Mouse (Mus musculus): ENCODE results near the gene Myo6. TPM values are rescaled to one million over a fixed set of nuclear protein-coding genes. Genes with fewer than 3 reads are reported as not detected.

The Myo6 gene
- total and polyA plus RNA-seq, 3 experiments = 1.2 to 1.6 TPM; not detected in 1

- Histone ChIP-seq H3K9ac (ENCODE audit: control insufficient read depth, low read depth, low read length, poor library complexity, severe bottlenecking) (no peak overlapping the region), H3K9me3 (replicated peaks; ENCODE audit: insufficient read depth, low read length) (no peaks in the 10 kb centered on the region), H3K79me2 (ENCODE audit: control insufficient read depth, insufficient read depth, low read length, poor library complexity) (no peaks in the 10 kb centered on the region), H3K4me1 (ENCODE audit: control insufficient read depth in 1 of 2, insufficient read depth in 2 of 2, low read length in 2 of 2) (no peaks in the 10 kb centered on the region), H3K4me3 (ENCODE audit: control insufficient read depth in 1 of 2, insufficient read depth in 1 of 2, low read depth in 2 of 2, low read length in 2 of 2) (no peak overlapping the region), H3K27ac (ENCODE audit: control insufficient read depth, low read depth, low read length) (no peak overlapping the region), H3K27me3 (ENCODE audit: control insufficient read depth in 1 of 2, insufficient read depth in 2 of 2, low read length in 2 of 2) (no peaks in the 10 kb centered on the region), H3K36me3 (ENCODE audit: control insufficient read depth in 1 of 2, insufficient read depth in 2 of 2, low read length in 2 of 2) (no peaks in the 10 kb centered on the region)
- no peak for DNase-seq (ENCODE audit: low read depth, low spot score)
- no peak for TF ChIP-seq KAT2A (conservative IDR thresholded peaks at IDR 0.05; ENCODE audit: low read depth, low read length)
- TF ChIP-seq USF1 (IDR thresholded peaks at IDR 0.05; ENCODE audit: low read depth, low read length) = no peak
- no peak for TF ChIP-seq TAL1 (IDR thresholded peaks at IDR 0.05; ENCODE audit: low read length)
- no peak for TF ChIP-seq ETS1 (IDR thresholded peaks at IDR 0.05; ENCODE audit: low read depth, low read length)
- no peak for TF ChIP-seq TBP (IDR thresholded peaks at IDR 0.05; ENCODE audit: low read depth, low read length)
- TF ChIP-seq HCFC1 (IDR thresholded peaks at IDR 0.05; ENCODE audit: low read depth, low read length) = no peak
- TF ChIP-seq SIN3A (IDR thresholded peaks at IDR 0.05; ENCODE audit: low read length) = no peak
- no peak for TF ChIP-seq E2F4 (IDR thresholded peaks at IDR 0.05; ENCODE audit: borderline replicate concordance, low read depth, low read length)
- TF ChIP-seq GATA1 (IDR thresholded peaks at IDR 0.05; ENCODE audit: low read depth, low read length) = no peak
- no peak for TF ChIP-seq RCOR1 (IDR thresholded peaks at IDR 0.05; ENCODE audit: low read depth, low read length)
Observed at GRCm38 (mm10) chr9:80208681-80209080, 43.9 kb downstream of the Myo6 start.

- H3K27ac ChIP-seq (ENCODE audit: control insufficient read depth, low read depth, low read length) = no peak overlapping the region
- no peaks in the 10 kb centered on the region for H3K27me3 ChIP-seq (ENCODE audit: control insufficient read depth in 1 of 2, insufficient read depth in 2 of 2, low read length in 2 of 2)
- TF ChIP-seq GATA1 (IDR thresholded peaks at IDR 0.05; ENCODE audit: low read depth, low read length) = no peak
- TF ChIP-seq HCFC1 (IDR thresholded peaks at IDR 0.05; ENCODE audit: low read depth, low read length) = no peak
- no peak for TF ChIP-seq CHD2 (IDR thresholded peaks at IDR 0.05; ENCODE audit: low read length)
- no peak for TF ChIP-seq POLR2AphosphoS5 (IDR thresholded peaks at IDR 0.05; ENCODE audit: borderline replicate concordance, low read depth, low read length)
- TF ChIP-seq SMC3 (IDR thresholded peaks at IDR 0.05; ENCODE audit: low read depth, low read length) = no peak
- TF ChIP-seq ETS1 (IDR thresholded peaks at IDR 0.05; ENCODE audit: low read depth, low read length) = no peak
- TF ChIP-seq TAL1 (IDR thresholded peaks at IDR 0.05; ENCODE audit: low read length) = no peak
- no peak for TF ChIP-seq MEF2A (IDR thresholded peaks at IDR 0.05; ENCODE audit: extremely low read depth, insufficient replicate concordance, low read depth, low read length, poor library complexity, severe bottlenecking)
- TF ChIP-seq RAD21 (IDR thresholded peaks at IDR 0.05; ENCODE audit: low read depth, low read length) = no peak
- no peak for TF ChIP-seq KAT2A (conservative IDR thresholded peaks at IDR 0.05; ENCODE audit: low read depth, low read length)
- TF ChIP-seq EP300 (IDR thresholded peaks at IDR 0.05; ENCODE audit: low read depth in 1 of 2, low read length in 2 of 2) = no peak
- TF ChIP-seq USF2 (IDR thresholded peaks at IDR 0.05; ENCODE audit: borderline replicate concordance in 1 of 2, insufficient read depth in 1 of 2, low read depth in 1 of 2, low read length in 2 of 2) = no peak
- TF ChIP-seq POLR2AphosphoS2 (IDR thresholded peaks at IDR 0.05; ENCODE audit: low read length) = no peak
- DNase-seq (ENCODE audit: low read depth, low spot score) = no peak
- H3K9ac ChIP-seq (ENCODE audit: control insufficient read depth, low read depth, low read length, poor library complexity, severe bottlenecking) = no peak overlapping the region
- H3K79me2 ChIP-seq (ENCODE audit: control insufficient read depth, insufficient read depth, low read length, poor library complexity) = no peaks in the 10 kb centered on the region
- no peaks in the 10 kb centered on the region for H3K36me3 ChIP-seq (ENCODE audit: control insufficient read depth in 1 of 2, insufficient read depth in 2 of 2, low read length in 2 of 2)
- H3K4me3 ChIP-seq (ENCODE audit: control insufficient read depth in 1 of 2, insufficient read depth in 1 of 2, low read depth in 2 of 2, low read length in 2 of 2) = no peak overlapping the region
- H3K9me3 ChIP-seq (replicated peaks; ENCODE audit: insufficient read depth, low read length) = no peaks in the 10 kb centered on the region
- H3K4me1 ChIP-seq (ENCODE audit: control insufficient read depth in 1 of 2, insufficient read depth in 2 of 2, low read length in 2 of 2) = no peaks in the 10 kb centered on the region
Observed at GRCm38 (mm10) chr9:80209459-80209858, 44.6 kb downstream of the Myo6 start.

Data from MEL (cell line).